Mouse (Mus musculus) hindbrain, embryonic 10.5 days (tissue): ENCODE results near the gene Gtpbp2. TPM values are rescaled to one million over a fixed set of nuclear protein-coding genes. Genes with fewer than 3 reads are reported as not detected.
A peak's percentile ranks its signal among the peaks of the same experiment; 100 is the strongest.

Experiments used
- DNase-seq: peaks from one replicate; pipeline ENCODE4 v3.0.0-alpha.2; 2017; ENCODE audit warnings: low spot score
- H3K27ac ChIP-seq: fragments of 300-500 bp; sonication (generic); 2 replicates; pipeline ENCODE4 v1.5.1; 2016; ENCODE audit warnings: mild to moderate bottlenecking, moderate library complexity
- H3K27me3 ChIP-seq: fragments of 300-500 bp; sonication (generic); 2 replicates; pipeline ENCODE4 v1.6.1; 2016; ENCODE audit warnings: mild to moderate bottlenecking; ENCODE audit not compliant: poor library complexity, insufficient read depth, severe bottlenecking
- H3K36me3 ChIP-seq: fragments of 300-500 bp; sonication (generic); 2 replicates; pipeline ENCODE4 v1.6.1; 2016; ENCODE audit warnings: mild to moderate bottlenecking, moderate library complexity
- H3K4me1 ChIP-seq: fragments of 300-500 bp; sonication (generic); replicated peaks from 2 replicates; pipeline ENCODE4 v1.6.1; 2016; ENCODE audit warnings: mild to moderate bottlenecking
- H3K4me3 ChIP-seq: fragments of 300-500 bp; sonication (generic); 2 replicates; pipeline ENCODE4 v1.5.1; 2016; ENCODE audit warnings: mild to moderate bottlenecking, moderate library complexity
- H3K9me3 ChIP-seq: fragments of 300-500 bp; sonication (generic); 2 replicates; pipeline ENCODE4 v1.6.1; 2016; ENCODE audit warnings: mild to moderate bottlenecking, moderate library complexity
- WGBS: fragments of 180-500 bp; shearing (Covaris S2); methylation state at CpG from one replicate; pipeline ENCODE4 v1.1.7; 2016; 5-methylcytosine and 5-hydroxymethylcytosine counted together
- polyA plus RNA-seq: library from polyadenylated mRNA; unstranded; fragments of >200 nt; fragmentation: Nextera tagmentation; extraction: Ambion mirVana; gene quantifications from 2 replicates; pipeline ENCODE4 v1.2.1, GENCODE M21; 2016

Gene Gtpbp2
- polyA plus RNA-seq, 1 experiment from 2014 or later, result 37.8 TPM

DNA sequence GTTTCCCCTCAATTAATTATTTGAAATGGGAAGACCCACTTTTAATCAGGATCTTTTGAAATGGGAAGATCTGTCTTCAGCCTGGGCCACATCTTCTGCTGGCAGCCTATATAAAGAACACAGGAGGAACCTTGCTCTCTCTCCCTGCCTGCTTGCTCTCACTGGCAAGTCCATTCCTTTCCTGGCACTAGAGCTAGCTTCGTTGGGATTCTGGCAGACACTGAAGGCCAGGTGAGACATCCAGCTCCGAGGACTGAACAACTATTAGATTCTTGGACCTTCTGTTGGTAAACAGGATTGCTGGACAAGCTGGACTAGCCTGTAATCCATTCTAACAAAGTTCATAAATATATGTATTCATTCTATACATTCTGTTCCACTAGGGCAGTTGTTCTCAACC, 28.0 kb downstream of the Gtpbp2 start:
- H3K4me1 ChIP-seq, result no peaks in the 10 kb centered on the region
- H3K9me3 ChIP-seq, result no peaks in the 10 kb centered on the region
- H3K27me3 ChIP-seq, result no peaks in the 10 kb centered on the region
- no peak overlapping the region for H3K4me3 ChIP-seq
- DNase-seq, result no peak
- H3K27ac ChIP-seq, result no peak overlapping the region
- WGBS, result 97% methylated on average over 2 of the region's 2 CpGs
- peaks cover 98% of the 10 kb centered on the region for H3K36me3 ChIP-seq

DNA sequence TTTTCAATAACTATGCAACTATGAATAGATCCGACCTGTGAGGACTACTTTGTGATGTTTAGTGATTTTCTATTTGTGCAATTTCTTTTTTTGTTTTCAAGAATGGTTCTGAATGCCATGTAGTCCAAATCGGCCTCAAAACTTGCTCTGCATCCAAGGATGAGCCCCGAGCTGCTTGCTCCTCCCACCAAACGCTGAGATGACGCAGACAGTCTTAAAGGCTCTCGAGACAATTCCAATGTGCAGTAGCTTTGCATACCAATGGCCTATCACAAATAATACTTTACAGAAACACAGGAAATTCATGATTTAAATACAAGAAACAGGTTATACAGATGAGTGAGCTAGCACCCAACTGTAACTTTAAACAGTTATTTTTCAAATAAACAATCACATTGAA, 40.3 kb downstream of the Gtpbp2 start:
- Histone ChIP-seq H3K9me3 (no peaks in the 10 kb centered on the region), H3K36me3 (peaks cover 64% of the 10 kb centered on the region), H3K27me3 (no peaks in the 10 kb centered on the region), H3K27ac (no peak overlapping the region), H3K4me3 (peak overlapping the region; percentile 93), H3K4me1 (peaks cover 27% of the 10 kb centered on the region)
- 78% methylated on average over 6 of the region's 6 CpGs for WGBS
- DNase-seq, result no peak

- no peaks in the 10 kb centered on the region for H3K9me3 ChIP-seq
- peaks cover 27% of the 10 kb centered on the region for H3K4me1 ChIP-seq
- WGBS, result under 1% methylated on average over 66 of the region's 66 CpGs
- peak within 1 kb of the TSS; percentile 93 for H3K4me3 ChIP-seq
- peaks cover 64% of the 10 kb centered on the region for H3K36me3 ChIP-seq
- no peaks in the 10 kb centered on the region for H3K27me3 ChIP-seq
- peak within 1 kb of the TSS; percentile 92 for H3K27ac ChIP-seq
- DNase-seq, result peak; percentile 93
Measured at GRCm38 (mm10) chr17:46202421-46203071, 41.7 kb downstream of the Gtpbp2 start, which contains the start of the genes Polh and Xpo5. Polh (minus strand) TSS chr17:46202645. Xpo5 (plus strand) TSS chr17:46202782.

DNA sequence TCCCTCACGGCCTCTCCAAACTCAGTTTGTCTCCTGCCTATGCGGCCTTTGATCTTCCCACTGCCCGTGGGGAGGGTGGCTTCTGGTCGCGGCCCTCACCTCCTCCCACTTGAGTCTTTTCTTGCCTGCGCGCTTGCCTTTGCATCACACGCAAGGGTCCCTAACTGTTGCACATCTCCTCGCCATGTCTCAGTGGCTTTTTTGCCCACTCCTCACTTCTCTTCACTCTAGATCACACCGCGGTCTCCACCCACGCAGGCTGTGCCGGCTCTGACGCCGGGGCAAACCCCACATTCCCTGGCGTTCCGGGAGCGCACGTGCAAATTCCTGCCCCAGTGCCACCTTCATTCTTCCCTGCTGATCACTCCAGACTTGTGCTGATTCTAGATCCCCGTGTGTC, 42.2 kb downstream of the Gtpbp2 start:
- no peaks in the 10 kb centered on the region for H3K9me3 ChIP-seq
- peak overlapping the region; percentile 92 for H3K27ac ChIP-seq
- under 1% methylated on average over 20 of the region's 20 CpGs for WGBS
- H3K27me3 ChIP-seq, result no peaks in the 10 kb centered on the region
- H3K36me3 ChIP-seq, result peaks cover 64% of the 10 kb centered on the region
- peak overlapping the region; percentile 93 for H3K4me3 ChIP-seq
- peaks cover 27% of the 10 kb centered on the region for H3K4me1 ChIP-seq
- DNase-seq, result no peak

- H3K4me3 ChIP-seq, result no peak overlapping the region
- H3K9me3 ChIP-seq, result no peaks in the 10 kb centered on the region
- peaks cover 15% of the 10 kb centered on the region for H3K4me1 ChIP-seq
- peaks cover 76% of the 10 kb centered on the region for H3K36me3 ChIP-seq
- no peak overlapping the region for H3K27ac ChIP-seq
- H3K27me3 ChIP-seq, result no peaks in the 10 kb centered on the region
- no peak for DNase-seq
Measured at GRCm38 (mm10) chr17:46206676-46207075, 45.8 kb downstream of the Gtpbp2 start.

GRCm38 (mm10) chr17:46210550-46210949, 49.7 kb downstream of the Gtpbp2 start:
- Histone ChIP-seq H3K4me3 (no peak overlapping the region), H3K36me3 (peaks cover 100% of the 10 kb centered on the region), H3K27me3 (no peaks in the 10 kb centered on the region), H3K27ac (no peak overlapping the region), H3K4me1 (no peaks in the 10 kb centered on the region), H3K9me3 (no peaks in the 10 kb centered on the region)
- 95% methylated on average over 3 of the region's 3 CpGs for WGBS
- no peak for DNase-seq

Other genes starting within 250 kb of the Gtpbp2 start
- 2.0 TPM in 2 replicates for gene Vegfa, start 128.7 kb upstream of the Gtpbp2 start, polyA plus RNA-seq
- 148 and 151 TPM in 2 replicates for gene Mrps18a, start 50.0 kb upstream of the Gtpbp2 start, polyA plus RNA-seq
- gene Rsph9, start 16.8 kb upstream of the Gtpbp2 start, polyA plus RNA-seq, result 14.5 and 20.5 TPM in 2 replicates
- 38.7 and 38.9 TPM in 2 replicates for gene Mad2l1bp, start 7.5 kb upstream of the Gtpbp2 start, polyA plus RNA-seq
- gene Polh, start 41.6 kb downstream of the Gtpbp2 start, polyA plus RNA-seq, result 13.0 and 13.1 TPM in 2 replicates
- gene Xpo5, start 41.8 kb downstream of the Gtpbp2 start, polyA plus RNA-seq, result 59.2 and 66.8 TPM in 2 replicates
- 107 and 135 TPM in 2 replicates for gene Polr1c, start 87.0 kb downstream of the Gtpbp2 start, polyA plus RNA-seq
- gene Yipf3, start 87.0 kb downstream of the Gtpbp2 start, polyA plus RNA-seq, result 73.1 and 85.0 TPM in 2 replicates
- 2.0 and 3.8 TPM in 2 replicates for gene Lrrc73, start 92.5 kb downstream of the Gtpbp2 start, polyA plus RNA-seq
- gene Tjap1, start 122.0 kb downstream of the Gtpbp2 start, polyA plus RNA-seq, result 60.1 and 67.3 TPM in 2 replicates
- 1.4 and 1.5 TPM in 2 replicates for gene Dlk2, start 136.4 kb downstream of the Gtpbp2 start, polyA plus RNA-seq
- gene Abcc10, start 167.3 kb downstream of the Gtpbp2 start, polyA plus RNA-seq, result 6.6 and 7.6 TPM in 2 replicates
- gene Zfp318, start 222.7 kb downstream of the Gtpbp2 start, polyA plus RNA-seq, result 10.5 and 12.6 TPM in 2 replicates